Mouse (Mus musculus): ENCODE measurements around the gene Lpcat3.
"Not testable (repeated sequence)": the region's sequence is repeated elsewhere in the genome, so short reads cannot be mapped to it uniquely, and the experiment has no call there.

The Lpcat3 gene

DNA sequence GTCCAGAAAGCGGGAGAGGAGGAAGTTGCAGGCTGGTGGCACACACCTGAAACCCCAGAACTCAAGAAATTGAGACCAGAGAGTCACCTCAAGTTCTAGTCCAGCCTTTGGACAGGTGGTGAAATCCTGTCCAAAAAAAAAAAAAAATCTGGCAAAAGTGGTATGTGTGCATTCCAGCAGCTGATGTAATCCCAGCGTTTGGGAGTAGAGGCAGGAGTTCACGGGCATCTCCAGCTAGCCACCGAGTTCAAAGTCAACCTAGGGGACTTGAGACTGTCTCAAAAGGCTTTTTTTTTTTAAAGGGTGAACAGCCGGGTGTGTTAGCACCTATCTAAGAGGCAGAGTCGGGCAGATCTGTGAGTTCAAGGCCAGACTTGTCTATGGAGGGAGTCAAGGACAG is 13.3 kb downstream of the Lpcat3 start:
- no peak for DNase-seq (ENCODE audit: extremely low read depth, insufficient read length, low spot score)

DNA sequence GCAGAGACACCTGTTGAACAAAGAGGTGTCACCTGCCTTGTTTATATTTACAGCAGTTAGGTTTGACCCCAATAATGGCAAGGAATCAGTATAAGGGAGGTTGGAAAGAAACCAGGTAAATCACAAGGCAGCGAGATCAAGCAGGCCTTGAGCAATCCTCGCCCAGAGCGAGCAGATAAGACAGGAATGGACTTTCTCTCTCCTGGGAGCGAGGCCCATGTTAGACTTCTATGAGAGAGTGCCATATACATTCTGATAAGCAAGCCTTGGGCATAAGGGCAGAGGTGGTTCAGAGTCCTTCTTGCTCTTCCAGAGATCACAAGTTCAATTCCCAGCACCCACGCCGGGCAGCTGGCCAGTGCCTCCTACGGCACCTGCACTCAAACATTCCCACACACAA is 15.9 kb downstream of the Lpcat3 start:
- DNase-seq (ENCODE audit: extremely low read depth, insufficient read length, low spot score), result no peak

- DNase-seq (ENCODE audit: extremely low read depth, insufficient read length, low spot score), result no peak
Observed at GRCm38 (mm10) chr6:124679486-124679885, 16.7 kb downstream of the Lpcat3 start.

DNA sequence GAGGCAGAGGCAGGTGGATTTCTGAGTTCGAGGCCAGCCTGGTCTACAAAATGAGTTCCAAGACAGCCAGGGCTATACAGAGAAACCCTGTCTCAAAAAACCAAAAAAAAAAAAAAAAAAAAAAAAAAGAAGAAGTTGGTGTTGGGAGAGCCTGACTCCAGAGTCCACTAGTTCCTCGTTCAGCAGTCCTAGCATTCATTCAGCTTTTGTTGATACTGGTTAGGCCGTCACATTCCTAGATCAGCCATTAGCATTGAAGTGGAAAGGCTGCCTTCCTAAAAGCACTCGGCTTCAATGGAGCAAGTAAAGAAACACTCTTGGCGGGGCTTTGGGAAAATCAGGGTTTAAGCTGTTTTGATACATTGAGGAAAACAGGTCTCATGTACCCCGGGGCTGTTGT is 19.5 kb downstream of the Lpcat3 start:
- DNase-seq (ENCODE audit: extremely low read depth, insufficient read length, low spot score), result not testable (repeated sequence)

DNA sequence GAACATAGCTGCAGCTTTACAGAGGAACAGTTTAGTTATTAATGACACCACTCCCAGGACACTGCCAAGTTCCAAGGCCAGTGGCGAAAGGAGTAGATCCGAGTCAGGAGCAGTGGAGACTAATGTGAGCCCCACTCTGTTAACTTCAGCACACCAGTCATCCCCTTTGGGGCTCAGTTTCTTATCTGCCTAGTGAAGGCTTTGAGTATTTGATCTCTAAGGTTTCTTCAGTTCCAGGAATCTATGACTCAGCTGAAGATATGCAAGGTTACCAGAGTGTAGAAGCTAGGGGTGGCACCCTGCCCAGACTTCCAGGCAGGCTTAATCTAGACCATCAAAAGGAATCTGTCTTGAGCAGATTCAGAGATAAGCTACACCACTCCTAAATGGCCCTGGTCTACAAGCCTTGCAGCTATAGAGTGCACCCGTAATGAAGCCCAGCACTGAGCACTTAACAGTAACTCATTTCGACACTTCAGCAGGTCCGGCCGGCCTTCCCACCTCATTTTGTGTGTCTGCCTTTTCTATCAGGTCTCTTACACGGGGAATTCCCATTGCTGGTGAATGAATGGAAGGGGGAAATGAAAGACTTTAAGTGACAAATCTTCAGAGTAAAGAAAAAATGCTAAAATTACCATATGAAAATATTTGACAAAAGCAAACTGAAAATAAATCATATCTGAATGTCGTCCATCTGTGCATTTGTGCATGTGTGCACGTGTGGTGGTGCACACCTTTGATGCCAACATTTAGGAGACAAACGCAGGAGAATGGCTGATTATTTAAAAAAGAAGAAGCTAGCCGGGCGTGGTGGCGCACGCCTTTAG is 21.0 kb downstream of the Lpcat3 start:
- DNase-seq (ENCODE audit: extremely low read depth, insufficient read length, low spot score), result peak; percentile 36

- no peak for DNase-seq (ENCODE audit: extremely low read depth, insufficient read length, low spot score)
Observed at GRCm38 (mm10) chr6:124685606-124686386, 23.0 kb downstream of the Lpcat3 start.

DNA sequence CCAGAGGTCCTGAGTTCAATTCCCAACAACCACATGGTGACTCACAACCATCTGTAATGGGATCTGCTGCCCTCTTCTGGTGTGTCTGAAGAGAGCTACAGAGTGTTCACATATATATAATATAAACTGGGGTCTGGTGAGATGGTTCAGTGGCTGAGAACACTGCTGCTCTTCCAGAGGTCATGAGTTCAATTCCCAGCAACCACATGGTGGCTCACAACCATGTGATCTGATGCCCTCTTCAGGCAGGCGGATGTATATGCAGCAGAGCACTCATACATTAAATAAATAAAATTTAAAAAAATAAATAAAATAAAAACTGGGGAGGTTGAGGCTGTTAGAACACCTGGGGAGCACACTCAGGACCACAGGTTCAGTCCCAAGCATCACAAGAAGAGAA is 23.8 kb downstream of the Lpcat3 start:
- not testable (repeated sequence) for DNase-seq (ENCODE audit: extremely low read depth, insufficient read length, low spot score)

GRCm38 (mm10) chr6:124688151-124688758 is 25.4 kb downstream of the Lpcat3 start:
- DNase-seq (ENCODE audit: extremely low read depth, insufficient read length, low spot score), result no peak

DNA sequence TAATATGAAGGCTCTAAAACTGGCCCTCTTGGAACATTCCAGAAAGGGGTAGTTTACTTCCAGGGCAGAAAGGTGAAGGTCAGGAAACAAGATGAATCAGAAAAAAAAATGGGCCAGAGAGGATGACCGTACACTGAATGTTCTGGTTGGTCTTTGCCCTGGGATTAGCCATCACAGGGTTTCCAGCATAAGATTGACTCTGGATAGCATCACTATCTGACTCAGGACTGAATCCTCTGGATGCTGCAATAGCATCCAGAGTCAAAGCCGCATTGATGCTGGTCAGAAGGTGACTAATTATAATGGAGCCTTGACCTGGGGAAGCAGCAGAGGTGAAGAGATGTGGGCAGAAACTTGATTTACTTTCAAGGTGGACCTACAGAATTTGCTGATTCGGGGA is 26.2 kb downstream of the Lpcat3 start:
- peak; percentile 31 for DNase-seq (ENCODE audit: extremely low read depth, insufficient read length, low spot score)

- DNase-seq (ENCODE audit: extremely low read depth, insufficient read length, low spot score), result no peak
Observed at GRCm38 (mm10) chr6:124690517-124690916, 27.7 kb downstream of the Lpcat3 start.

- no peak for DNase-seq (ENCODE audit: extremely low read depth, insufficient read length, low spot score)
Observed at GRCm38 (mm10) chr6:124693243-124693981, 30.6 kb downstream of the Lpcat3 start.

GRCm38 (mm10) chr6:124694166-124694955 is 31.5 kb downstream of the Lpcat3 start:
- no peak for DNase-seq (ENCODE audit: extremely low read depth, insufficient read length, low spot score)

GRCm38 (mm10) chr6:124696441-124697150 is 33.8 kb downstream of the Lpcat3 start:
- no peak for DNase-seq (ENCODE audit: extremely low read depth, insufficient read length, low spot score)

GRCm38 (mm10) chr6:124698751-124699150 is 35.9 kb downstream of the Lpcat3 start:
- no peak for DNase-seq (ENCODE audit: extremely low read depth, insufficient read length, low spot score)

DNA sequence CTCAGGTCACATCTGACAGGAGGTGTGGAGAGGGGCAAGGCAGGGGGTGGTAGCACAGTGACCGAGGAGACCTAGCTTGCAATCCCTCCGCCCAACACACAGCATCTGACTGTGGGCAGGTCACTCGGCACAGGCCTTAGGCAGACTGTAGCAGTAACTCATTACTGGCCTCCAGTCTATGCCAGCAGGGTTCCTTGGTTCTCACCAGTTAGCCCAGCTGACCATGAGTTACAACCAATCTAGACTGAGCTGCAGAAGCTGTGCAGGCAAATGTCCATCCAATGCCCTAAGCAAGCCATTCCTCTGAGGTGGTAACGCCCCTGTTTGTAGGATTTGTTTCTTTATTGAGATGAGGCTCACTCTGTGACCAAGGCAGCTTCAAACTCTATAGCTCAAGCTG is 36.5 kb downstream of the Lpcat3 start:
- DNase-seq (ENCODE audit: extremely low read depth, insufficient read length, low spot score), result no peak

DNA sequence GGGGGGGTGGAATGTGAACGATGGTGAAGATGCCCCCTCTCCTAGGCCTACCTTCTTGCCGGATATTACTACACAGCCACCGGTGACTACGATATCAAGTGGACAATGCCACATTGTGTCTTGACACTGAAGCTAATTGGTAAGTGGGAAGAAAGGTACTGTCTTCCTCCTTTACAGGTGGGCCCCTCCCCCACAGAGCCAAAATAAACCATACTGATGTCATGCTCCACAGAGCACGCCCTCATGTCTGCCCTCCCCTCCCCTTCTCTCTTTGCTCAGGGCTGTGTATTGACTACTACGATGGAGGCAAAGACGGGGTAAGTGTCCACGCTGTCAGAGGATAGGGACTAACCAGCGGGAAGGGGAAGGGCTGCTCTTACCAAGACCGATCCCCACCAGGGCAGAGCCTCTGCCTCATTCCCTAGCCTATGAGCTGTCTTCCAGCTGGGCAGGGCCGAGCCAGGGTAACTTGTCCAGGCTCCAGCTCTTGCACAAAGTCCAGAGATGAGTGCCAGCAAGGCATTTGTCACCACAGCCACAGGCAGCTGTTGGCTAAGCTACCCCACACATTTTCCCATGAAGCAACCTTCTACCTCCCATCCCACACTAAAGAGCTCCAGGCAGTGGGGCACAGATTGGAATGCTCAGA is 37.3 kb downstream of the Lpcat3 start:
- DNase-seq (ENCODE audit: extremely low read depth, insufficient read length, low spot score), result peak; percentile 83

- no peak for DNase-seq (ENCODE audit: extremely low read depth, insufficient read length, low spot score)
Observed at GRCm38 (mm10) chr6:124701338-124701737, 38.5 kb downstream of the Lpcat3 start.

GRCm38 (mm10) chr6:124702102-124702783 is 39.4 kb downstream of the Lpcat3 start:
- DNase-seq (ENCODE audit: extremely low read depth, insufficient read length, low spot score), result no peak
